ENCODE assay signal across 20 mouse cellular contexts in genomic region chr16:14439081-14439480, GRCm38 (mm10).
A peak's percentile ranks its signal among the peaks of the same experiment; 100 is the strongest.
DNase-seq lines count a peak whose midpoint lies in the region; ATAC-seq and TF ChIP-seq lines count a peak whose summit lies in the region.
"Had no signal": no experiment of that assay in that cellular context is flagged by ENCODE, and none has a peak within 500 bp of the region (broad histone marks: within the 10 kb centered on the region; RNA-seq: fewer than 3 reads in every experiment).

No protein-coding gene starts in this region.

- H3K9me3 ChIP-seq in liver, embryonic 14.5 days (ENCODE audit: control insufficient read depth, low read length), result no peaks in the 10 kb centered on the region
- H3K9me3 ChIP-seq in liver, embryonic 11.5 days (ENCODE audit: control insufficient read depth, low read length), result no peaks in the 10 kb centered on the region
- H3K9me3 ChIP-seq in MEL (replicated peaks; ENCODE audit: insufficient read depth, low read length), result no peaks in the 10 kb centered on the region
- no peaks in the 10 kb centered on the region for H3K9me3 ChIP-seq in midbrain, postnatal 0 days (ENCODE audit: low read length)
- H3K9me3 ChIP-seq: heart, embryonic 15.5 days; hindbrain, embryonic 13.5 days; limb, embryonic 15.5 days; midbrain, embryonic 12.5 days; stomach, embryonic 15.5 days had no signal

- H3K27ac ChIP-seq in liver, embryonic 14.5 days, result no peak overlapping the region
- H3K27ac ChIP-seq in liver, embryonic 11.5 days (ENCODE audit: low read depth, low read length), result no peak overlapping the region
- H3K27ac ChIP-seq in MEL (ENCODE audit: control insufficient read depth, low read depth, low read length), result no peak overlapping the region
- peak overlapping the region; percentile 15; the same call in 1 of the 2 replicates for H3K27ac ChIP-seq in macrophage
- no peak overlapping the region for H3K27ac ChIP-seq in midbrain, postnatal 0 days (ENCODE audit: low read depth, low read length)
- H3K27ac ChIP-seq: heart, embryonic 15.5 days; hindbrain, embryonic 13.5 days; limb, embryonic 15.5 days; midbrain, embryonic 12.5 days; stomach, embryonic 15.5 days had no signal

- TF ChIP-seq CTCF in liver, embryonic 14.5 days (IDR thresholded peaks at IDR 0.05; ENCODE audit: low read depth), result no peak
- TF ChIP-seq CTCF in MEL (IDR thresholded peaks at IDR 0.05 in 2 of 3, conservative IDR thresholded peaks at IDR 0.05 in 1 of 3; ENCODE audit: control insufficient read depth in 1 of 3, insufficient read depth in 1 of 3, low read depth in 2 of 3, low read length in 3 of 3, poor library complexity in 1 of 3, severe bottlenecking in 1 of 3), result no peak
- no peak for TF ChIP-seq CTCF in midbrain, postnatal 0 days (IDR thresholded peaks at IDR 0.05)

- TF ChIP-seq POLR2A in MEL (IDR thresholded peaks at IDR 0.05; ENCODE audit: control insufficient read depth in 1 of 2, insufficient read depth in 1 of 2, low read depth in 1 of 2, low read length in 2 of 2, poor library complexity in 1 of 2), result no peak

- 31% methylated on average over 6 of the region's 6 CpGs for WGBS in liver, embryonic 14.5 days (ENCODE audit: insufficient replicate concordance)
- WGBS in liver, embryonic 11.5 days, result 66% methylated on average over 6 of the region's 6 CpGs
- WGBS in macrophage (ENCODE audit: missing documents), result 8% methylated on average over 6 of the region's 6 CpGs
- WGBS in midbrain, postnatal 0 days, result 91% methylated on average over 6 of the region's 6 CpGs

- H3K36me3 ChIP-seq in liver, embryonic 14.5 days (replicated peaks; ENCODE audit: control insufficient read depth, insufficient read depth, low read depth), result no peaks in the 10 kb centered on the region
- H3K36me3 ChIP-seq in liver, embryonic 11.5 days (ENCODE audit: control insufficient read depth, insufficient read depth, low read length), result peaks cover 4% of the 10 kb centered on the region; the same call in 1 of the 2 replicates
- H3K36me3 ChIP-seq in MEL (ENCODE audit: control insufficient read depth in 1 of 2, insufficient read depth in 2 of 2, low read length in 2 of 2) (peaks cover 0 to 3% of the 10 kb centered on the region in 2 experiments; a peak in 2 of 4 replicates), macrophage (ENCODE audit: inconsistent target) (peaks cover 46% of the 10 kb centered on the region)
- peaks cover 14% of the 10 kb centered on the region for H3K36me3 ChIP-seq in midbrain, postnatal 0 days (ENCODE audit: insufficient read depth, low read length)
- H3K36me3 ChIP-seq: heart, embryonic 15.5 days had no signal

- no peaks in the 10 kb centered on the region for H3K4me1 ChIP-seq in liver, embryonic 14.5 days (replicated peaks; ENCODE audit: control insufficient read depth in 2 of 2, insufficient read depth in 2 of 2, low read length in 1 of 2)
- no peaks in the 10 kb centered on the region for H3K4me1 ChIP-seq in liver, embryonic 11.5 days (replicated peaks; ENCODE audit: control insufficient read depth, insufficient read depth, low read length)
- no peaks in the 10 kb centered on the region for H3K4me1 ChIP-seq in MEL (ENCODE audit: control insufficient read depth in 1 of 2, insufficient read depth in 2 of 2, low read length in 2 of 2)
- H3K4me1 ChIP-seq in midbrain, postnatal 0 days (ENCODE audit: insufficient read depth, low read length), result no peaks in the 10 kb centered on the region
- H3K4me1 ChIP-seq: heart, embryonic 15.5 days; midbrain, embryonic 12.5 days; stomach, embryonic 15.5 days had no signal

- no peaks in the 10 kb centered on the region for H3K27me3 ChIP-seq in liver, embryonic 14.5 days (ENCODE audit: control insufficient read depth, insufficient read depth, low read length)
- no peaks in the 10 kb centered on the region for H3K27me3 ChIP-seq in liver, embryonic 11.5 days (replicated peaks; ENCODE audit: control insufficient read depth, insufficient read depth, low read length)
- H3K27me3 ChIP-seq in MEL (ENCODE audit: control insufficient read depth in 1 of 2, insufficient read depth in 2 of 2, low read length in 2 of 2), result no peaks in the 10 kb centered on the region
- no peaks in the 10 kb centered on the region for H3K27me3 ChIP-seq in midbrain, postnatal 0 days (ENCODE audit: insufficient read depth, low read length)
- H3K27me3 ChIP-seq: heart, embryonic 15.5 days; hindbrain, embryonic 13.5 days; limb, embryonic 15.5 days; midbrain, embryonic 12.5 days; stomach, embryonic 15.5 days had no signal

- no peak overlapping the region for H3K9ac ChIP-seq in liver, embryonic 14.5 days (replicated peaks)
- H3K9ac ChIP-seq in liver, embryonic 11.5 days (ENCODE audit: low read depth, low read length), result no peak overlapping the region
- no peak overlapping the region for H3K9ac ChIP-seq in MEL (ENCODE audit: control insufficient read depth, low read depth, low read length, poor library complexity, severe bottlenecking)
- H3K9ac ChIP-seq in midbrain, postnatal 0 days (replicated peaks; ENCODE audit: low read length, poor library complexity, severe bottlenecking), result no peak overlapping the region
- H3K9ac ChIP-seq: heart, embryonic 15.5 days; hindbrain, embryonic 13.5 days; limb, embryonic 15.5 days; midbrain, embryonic 12.5 days; stomach, embryonic 15.5 days had no signal

- H3K79me2 ChIP-seq in MEL (ENCODE audit: control insufficient read depth, insufficient read depth, low read length, poor library complexity) (no peaks in the 10 kb centered on the region), macrophage (ENCODE audit: inconsistent target) (no peaks in the 10 kb centered on the region)

- H3K4me3 ChIP-seq in liver, embryonic 14.5 days (ENCODE audit: insufficient read depth in 1 of 2, low read depth in 2 of 2, low read length in 2 of 2), result no peak overlapping the region
- H3K4me3 ChIP-seq in liver, embryonic 11.5 days (ENCODE audit: low read depth, low read length), result no peak overlapping the region
- H3K4me3 ChIP-seq in MEL (ENCODE audit: control insufficient read depth in 1 of 2, insufficient read depth in 1 of 2, low read depth in 2 of 2, low read length in 2 of 2), result no peak overlapping the region
- H3K4me3 ChIP-seq in macrophage (ENCODE audit: inconsistent target), result no peak overlapping the region
- no peak overlapping the region for H3K4me3 ChIP-seq in midbrain, postnatal 0 days (ENCODE audit: low read depth, low read length)
- H3K4me3 ChIP-seq: heart, embryonic 15.5 days; hindbrain, embryonic 13.5 days; limb, embryonic 15.5 days; midbrain, embryonic 12.5 days; stomach, embryonic 15.5 days had no signal

- DNase-seq in liver, embryonic 14.5 days (ENCODE audit: low read depth in 3 of 3, low spot score in 3 of 3), result peak in 2 of 3 experiments; percentile 2 to 7
- no peak for DNase-seq in liver, embryonic 11.5 days (ENCODE audit: low spot score)
- peak; percentile 21 for DNase-seq in MEL (ENCODE audit: low read depth, low spot score)
- peak; percentile 65 to 69 for DNase-seq in spleen, postnatal 36 days (ENCODE audit: low spot score in 2 of 2)
- no peak for DNase-seq in midbrain, postnatal 0 days (ENCODE audit: low spot score)
- DNase-seq in adrenal gland, adult 8-10 months, result no peak
- DNase-seq: adrenal gland, postnatal 36 days; cerebellum, adult 11 months; cerebellum, postnatal 36 days; right cerebral cortex, postnatal 25 days; thymus, postnatal 25 days had no signal

- no peak for TF ChIP-seq RAD21 in MEL (IDR thresholded peaks at IDR 0.05; ENCODE audit: low read depth, low read length)

- peak; percentile 41; the same call in 1 of the 2 replicates for ATAC-seq in liver, embryonic 14.5 days (ENCODE audit: insufficient read depth)
- no peak for ATAC-seq in liver, embryonic 11.5 days (replicated peaks; ENCODE audit: low FRiP score)
- ATAC-seq in midbrain, postnatal 0 days (ENCODE audit: low FRiP score), result no peak
- ATAC-seq: activated CD4-positive, CD25-positive, alpha-beta regulatory T cell, adult 4 months; CD4-positive, CD25-positive, alpha-beta regulatory T cell, adult 4 months; lung, postnatal 0 days had no signal

- no peak overlapping the region for H3K4me2 ChIP-seq in liver, embryonic 14.5 days (ENCODE audit: low read depth)
- H3K4me2 ChIP-seq in liver, embryonic 11.5 days, result no peak overlapping the region
- no peak overlapping the region for H3K4me2 ChIP-seq in midbrain, postnatal 0 days (ENCODE audit: low read depth, low read length, poor library complexity, severe bottlenecking)
- H3K4me2 ChIP-seq: heart, embryonic 15.5 days; hindbrain, embryonic 13.5 days; limb, embryonic 15.5 days; midbrain, embryonic 12.5 days; stomach, embryonic 15.5 days had no signal

- no peak for TF ChIP-seq EP300 in liver, embryonic 14.5 days (IDR thresholded peaks at IDR 0.05; ENCODE audit: low read depth)
- no peak for TF ChIP-seq EP300 in MEL (IDR thresholded peaks at IDR 0.05; ENCODE audit: low read depth in 1 of 2, low read length in 2 of 2)

TF ChIP-seq in MEL, 35 proteins besides CTCF, POLR2A, EP300 and RAD21:
- TF ChIP-seq USF1 (IDR thresholded peaks at IDR 0.05; ENCODE audit: low read depth, low read length) (no peak), MYC (IDR thresholded peaks at IDR 0.05; ENCODE audit: low read depth, low read length) (no peak), MYB (IDR thresholded peaks at IDR 0.05; ENCODE audit: low read depth, low read length) (no peak), BHLHE40 (IDR thresholded peaks at IDR 0.05; ENCODE audit: borderline replicate concordance, low read depth, low read length) (no peak), GABPA (IDR thresholded peaks at IDR 0.05; ENCODE audit: low read depth, low read length) (no peak), KAT2A (conservative IDR thresholded peaks at IDR 0.05; ENCODE audit: low read depth, low read length) (no peak), RCOR1 (IDR thresholded peaks at IDR 0.05; ENCODE audit: low read depth, low read length) (no peak), SMC3 (IDR thresholded peaks at IDR 0.05; ENCODE audit: low read depth, low read length) (no peak), GATA1 (IDR thresholded peaks at IDR 0.05; ENCODE audit: low read depth, low read length) (no peak), TAL1 (IDR thresholded peaks at IDR 0.05; ENCODE audit: low read length) (no peak), ZMIZ1 (IDR thresholded peaks at IDR 0.05; ENCODE audit: low read depth, low read length) (no peak), MEF2A (IDR thresholded peaks at IDR 0.05; ENCODE audit: extremely low read depth, insufficient replicate concordance, low read depth, low read length, poor library complexity, severe bottlenecking) (no peak), ZNF384 (IDR thresholded peaks at IDR 0.05; ENCODE audit: low read depth, low read length) (no peak), ZKSCAN1 (IDR thresholded peaks at IDR 0.05; ENCODE audit: low read depth, low read length) (no peak), CHD1 (IDR thresholded peaks at IDR 0.05; ENCODE audit: low read depth, low read length) (no peak), POLR2AphosphoS5 (IDR thresholded peaks at IDR 0.05; ENCODE audit: borderline replicate concordance, low read depth, low read length) (no peak), USF2 (IDR thresholded peaks at IDR 0.05; ENCODE audit: borderline replicate concordance in 1 of 2, insufficient read depth in 1 of 2, low read depth in 1 of 2, low read length in 2 of 2) (no peak)

Comparison
In these comparisons a context has a peak if more than half of its experiments do, and no peak if none do; other contexts are left out.
1. DNase-seq: peak in liver, embryonic 14.5 days (2 of 3), MEL (single experiment) and spleen, postnatal 36 days (2 of 2); none in liver, embryonic 11.5 days (single experiment), midbrain, postnatal 0 days (single experiment) and adrenal gland, adult 8-10 months (single experiment).